Mouse (Mus musculus) G1E (cell line): ENCODE results near the gene Olfr806.

ENCODE experiments used
- CTCF ChIP-seq: IDR thresholded peaks from 2 replicates; pipeline ENCODE4 v1.5.1; 2012; ENCODE audit warnings: low read depth, low read length, inconsistent platforms, mixed read lengths
- GATA1 ChIP-seq: IDR thresholded peaks from 2 replicates; pipeline ENCODE4 v1.6.1; 2012; ENCODE audit warnings: borderline replicate concordance, low read length, inconsistent platforms, mixed read lengths
- GATA2 ChIP-seq: IDR thresholded peaks from 2 replicates; pipeline ENCODE4 v1.6.1; 2012; ENCODE audit warnings: low read depth, low read length, inconsistent platforms, borderline replicate concordance
- POLR2AphosphoS5 ChIP-seq: IDR thresholded peaks from 2 replicates; pipeline ENCODE4 v1.6.1; 2012; ENCODE audit warnings: low read depth, low read length, inconsistent platforms; ENCODE audit not compliant: insufficient replicate concordance
- TAL1 ChIP-seq: conservative IDR thresholded peaks from 2 replicates; pipeline ENCODE4 v1.6.1; 2012; ENCODE audit warnings: low read depth, low read length, inconsistent platforms, mixed read lengths

GRCm38 (mm10) chr10:129741821-129742220 is at the start of gene Olfr806:
- no peak for TF ChIP-seq CTCF
- no peak for TF ChIP-seq POLR2AphosphoS5
- TF ChIP-seq TAL1 = no peak
- no peak for TF ChIP-seq GATA2
- TF ChIP-seq GATA1 = no peak
